Mouse (Mus musculus): ENCODE results near the gene Gpx1. TPM values are rescaled to one million over a fixed set of nuclear protein-coding genes. Genes with fewer than 3 reads are reported as not detected.
"Not testable (repeated sequence)": the region's sequence is repeated elsewhere in the genome, so short reads cannot be mapped to it uniquely, and the experiment has no call there.

The Gpx1 gene
- polyA plus RNA-seq, 2 experiments = 476 to 718 TPM

- H3K9me3 ChIP-seq (ENCODE audit: control insufficient read depth, low read length) = no peaks in the 10 kb centered on the region
- peak; percentile 61 for ATAC-seq (ENCODE audit: low FRiP score, low read depth)
Observed at GRCm38 (mm10) chr9:108306571-108306980, 32.1 kb upstream of the Gpx1 start.

GRCm38 (mm10) chr9:108307021-108307807 lies 31.5 kb upstream of the Gpx1 start:
- Histone ChIP-seq H3K9ac (ENCODE audit: low read depth, low read length, severe bottlenecking) (peak overlapping the region; percentile 98), H3K27me3 (ENCODE audit: control insufficient read depth, insufficient read depth, low read length) (no peaks in the 10 kb centered on the region), H3K4me3 (replicated peaks; ENCODE audit: low read length) (peak overlapping the region; percentile 98), H3K4me2 (replicated peaks; ENCODE audit: low read depth, low read length, severe bottlenecking) (peak overlapping the region; percentile 67), H3K27ac (replicated peaks; ENCODE audit: low read depth, low read length) (peak overlapping the region; percentile 100), H3K36me3 (ENCODE audit: control insufficient read depth, insufficient read depth, low read length) (peaks cover 17% of the 10 kb centered on the region), H3K4me1 (ENCODE audit: control insufficient read depth, insufficient read depth, low read length) (peaks cover 20% of the 10 kb centered on the region), H3K9me3 (ENCODE audit: control insufficient read depth, low read length) (no peaks in the 10 kb centered on the region)
- DNase-seq (ENCODE audit: low spot score) = no peak
- no peak for ATAC-seq (ENCODE audit: low FRiP score, low read depth)
- 13% methylated on average over 12 of the region's 12 CpGs for WGBS
- TF ChIP-seq POLR2A (IDR thresholded peaks at IDR 0.05; ENCODE audit: borderline replicate concordance, extremely low read depth, insufficient read depth, insufficient read length) = no peak

More at GRCm38 (mm10) chr9:108306571-108306980, 32.1 kb upstream of the Gpx1 start:
- H3K4me1 ChIP-seq (ENCODE audit: control insufficient read depth, insufficient read depth, low read length) = peaks cover 20% of the 10 kb centered on the region
- H3K9ac ChIP-seq (ENCODE audit: low read depth, low read length, severe bottlenecking) = peak overlapping the region; percentile 98
- H3K4me2 ChIP-seq (replicated peaks; ENCODE audit: low read depth, low read length, severe bottlenecking) = peak overlapping the region; percentile 67
- H3K4me3 ChIP-seq (replicated peaks; ENCODE audit: low read length) = peak overlapping the region; percentile 98
- no peak for TF ChIP-seq POLR2A (IDR thresholded peaks at IDR 0.05; ENCODE audit: borderline replicate concordance, extremely low read depth, insufficient read depth, insufficient read length)
- H3K36me3 ChIP-seq (ENCODE audit: control insufficient read depth, insufficient read depth, low read length) = peaks cover 22% of the 10 kb centered on the region
- peak overlapping the region; percentile 100 for H3K27ac ChIP-seq (replicated peaks; ENCODE audit: low read depth, low read length)
- DNase-seq (ENCODE audit: low spot score) = peak; percentile 83
- under 1% methylated on average over 36 of the region's 51 CpGs for WGBS
- H3K27me3 ChIP-seq (ENCODE audit: control insufficient read depth, insufficient read depth, low read length) = no peaks in the 10 kb centered on the region

GRCm38 (mm10) chr9:108308141-108308540 lies 30.6 kb upstream of the Gpx1 start:
- Histone ChIP-seq H3K4me1 (ENCODE audit: control insufficient read depth, insufficient read depth, low read length) (peaks cover 20% of the 10 kb centered on the region), H3K27me3 (ENCODE audit: control insufficient read depth, insufficient read depth, low read length) (no peaks in the 10 kb centered on the region), H3K9ac (ENCODE audit: low read depth, low read length, severe bottlenecking) (0 out of 2 replicates have a peak overlapping the region, but pooled peaks have one; percentile 2), H3K4me3 (replicated peaks; ENCODE audit: low read length) (peak overlapping the region; percentile 98), H3K9me3 (ENCODE audit: control insufficient read depth, low read length) (no peaks in the 10 kb centered on the region), H3K4me2 (replicated peaks; ENCODE audit: low read depth, low read length, severe bottlenecking) (peak overlapping the region; percentile 67), H3K36me3 (ENCODE audit: control insufficient read depth, insufficient read depth, low read length) (peaks cover 9% of the 10 kb centered on the region), H3K27ac (replicated peaks; ENCODE audit: low read depth, low read length) (no peak overlapping the region)
- ATAC-seq (ENCODE audit: low FRiP score, low read depth) (no peak), DNase-seq (ENCODE audit: low spot score) (no peak)
- WGBS = 65% methylated on average over 2 of the region's 2 CpGs
- TF ChIP-seq POLR2A (IDR thresholded peaks at IDR 0.05; ENCODE audit: borderline replicate concordance, extremely low read depth, insufficient read depth, insufficient read length) = no peak

- Histone ChIP-seq H3K9ac (ENCODE audit: low read depth, low read length, severe bottlenecking) (no peak overlapping the region), H3K36me3 (ENCODE audit: control insufficient read depth, insufficient read depth, low read length) (peaks cover 29% of the 10 kb centered on the region), H3K27me3 (ENCODE audit: control insufficient read depth, insufficient read depth, low read length) (no peaks in the 10 kb centered on the region), H3K4me3 (replicated peaks; ENCODE audit: low read length) (no peak overlapping the region), H3K4me2 (replicated peaks; ENCODE audit: low read depth, low read length, severe bottlenecking) (no peak overlapping the region), H3K27ac (replicated peaks; ENCODE audit: low read depth, low read length) (no peak overlapping the region), H3K9me3 (ENCODE audit: control insufficient read depth, low read length) (no peaks in the 10 kb centered on the region), H3K4me1 (ENCODE audit: control insufficient read depth, insufficient read depth, low read length) (no peaks in the 10 kb centered on the region)
- ATAC-seq (ENCODE audit: low FRiP score, low read depth) (no peak), DNase-seq (ENCODE audit: low spot score) (no peak)
- no peak for TF ChIP-seq POLR2A (IDR thresholded peaks at IDR 0.05; ENCODE audit: borderline replicate concordance, extremely low read depth, insufficient read depth, insufficient read length)
- WGBS = 94% methylated on average over 3 of the region's 3 CpGs
Observed at GRCm38 (mm10) chr9:108317572-108317971, 21.1 kb upstream of the Gpx1 start.

- Histone ChIP-seq H3K9me3 (ENCODE audit: control insufficient read depth, low read length) (no peaks in the 10 kb centered on the region), H3K27ac (replicated peaks; ENCODE audit: low read depth, low read length) (no peak overlapping the region), H3K27me3 (ENCODE audit: control insufficient read depth, insufficient read depth, low read length) (no peaks in the 10 kb centered on the region), H3K4me2 (replicated peaks; ENCODE audit: low read depth, low read length, severe bottlenecking) (no peak overlapping the region), H3K36me3 (ENCODE audit: control insufficient read depth, insufficient read depth, low read length) (peaks cover 29% of the 10 kb centered on the region), H3K4me3 (replicated peaks; ENCODE audit: low read length) (no peak overlapping the region), H3K9ac (ENCODE audit: low read depth, low read length, severe bottlenecking) (no peak overlapping the region), H3K4me1 (ENCODE audit: control insufficient read depth, insufficient read depth, low read length) (no peaks in the 10 kb centered on the region)
- 89% methylated on average over 2 of the region's 2 CpGs for WGBS
- TF ChIP-seq POLR2A (IDR thresholded peaks at IDR 0.05; ENCODE audit: borderline replicate concordance, extremely low read depth, insufficient read depth, insufficient read length) = no peak
- DNase-seq (ENCODE audit: low spot score) (no peak), ATAC-seq (ENCODE audit: low FRiP score, low read depth) (no peak)
Observed at GRCm38 (mm10) chr9:108318462-108318861, 20.2 kb upstream of the Gpx1 start.

GRCm38 (mm10) chr9:108322054-108322453 lies 16.6 kb upstream of the Gpx1 start:
- not testable (repeated sequence) for H3K4me1 ChIP-seq (ENCODE audit: control insufficient read depth, insufficient read depth, low read length); H3K9ac ChIP-seq (ENCODE audit: low read depth, low read length, severe bottlenecking); H3K27ac ChIP-seq (replicated peaks; ENCODE audit: low read depth, low read length); ATAC-seq (ENCODE audit: low FRiP score, low read depth); H3K27me3 ChIP-seq (ENCODE audit: control insufficient read depth, insufficient read depth, low read length); H3K4me2 ChIP-seq (replicated peaks; ENCODE audit: low read depth, low read length, severe bottlenecking); H3K9me3 ChIP-seq (ENCODE audit: control insufficient read depth, low read length); H3K4me3 ChIP-seq (replicated peaks; ENCODE audit: low read length); DNase-seq (ENCODE audit: low spot score)
- H3K36me3 ChIP-seq (ENCODE audit: control insufficient read depth, insufficient read depth, low read length) = peaks cover 36% of the 10 kb centered on the region
- WGBS = 91% methylated on average over 7 of the region's 7 CpGs
